Mouse (Mus musculus) heart, adult 2 months (tissue): ENCODE results near the gene Ghitm.

ENCODE experiments used
- CTCF ChIP-seq: fragments of 200-600 bp; IDR thresholded peaks from 2 replicates; pipeline ENCODE4 v1.8.1; 2022; ENCODE audit warnings: antibody characterized with exemption, mild to moderate bottlenecking, moderate library complexity
- EP300 ChIP-seq: fragments of 200-500 bp; IDR thresholded peaks from 2 replicates; pipeline ENCODE4 v1.6.1; 2011; ENCODE audit warnings: low read depth, low read length, control low read depth; ENCODE audit not compliant: insufficient read depth
- POLR2A ChIP-seq: fragments of 200-500 bp; IDR thresholded peaks from 2 replicates; pipeline ENCODE4 v1.6.1; 2011; ENCODE audit warnings: mild to moderate bottlenecking, low read depth, low read length, control low read depth; ENCODE audit not compliant: insufficient read depth

DNA sequence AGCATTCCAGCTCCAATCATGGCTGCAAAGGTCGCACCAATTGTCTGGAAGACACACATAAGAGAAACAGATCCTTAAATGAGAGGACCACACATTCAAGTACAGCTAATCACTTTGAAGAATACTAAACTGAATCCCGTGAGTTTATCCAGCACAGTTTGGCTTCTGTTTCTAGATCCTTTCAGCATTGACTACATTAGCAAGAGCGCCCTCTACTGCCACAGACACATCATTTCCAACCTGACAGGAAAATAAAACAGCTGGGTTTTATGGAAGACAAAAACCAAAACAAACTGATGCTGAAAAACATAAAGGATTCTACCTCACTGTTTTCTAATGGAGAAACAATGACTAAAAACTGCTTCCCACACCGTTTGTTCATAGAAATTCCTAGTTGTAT, 7.4 kb downstream of the Ghitm start:
- TF ChIP-seq POLR2A: no peak
- TF ChIP-seq CTCF: peak; percentile 81
- TF ChIP-seq EP300: no peak
